Mouse (Mus musculus): ENCODE results near the gene Uimc1.

DNA sequence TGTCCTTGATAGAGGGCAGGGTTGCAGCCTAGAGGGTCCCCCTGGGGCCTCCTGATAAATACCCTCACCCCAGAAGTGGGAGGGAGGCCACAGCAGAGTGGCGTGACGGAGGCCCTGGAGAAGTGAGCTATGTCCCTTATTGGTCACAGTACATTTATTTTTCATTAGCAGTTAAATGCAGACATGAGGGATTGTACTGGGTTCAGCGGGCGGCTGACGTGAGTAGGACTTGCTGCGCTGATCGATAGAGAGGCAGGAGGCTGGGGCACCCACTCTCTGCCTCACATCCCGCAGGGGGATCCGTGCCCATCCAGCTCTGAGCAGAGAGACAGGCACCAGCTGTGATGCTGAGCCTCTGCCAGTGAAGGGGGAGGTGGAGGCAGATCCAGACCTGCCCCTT lies 112.7 kb downstream of the Uimc1 start:
- TF ChIP-seq CTCF (IDR thresholded peaks at IDR 0.05; ENCODE audit: control insufficient read depth, insufficient read depth, low read length) (no peak), POLR2A (IDR thresholded peaks at IDR 0.05; ENCODE audit: borderline replicate concordance, control insufficient read depth, low read depth, low read length) (no peak)
